Mouse (Mus musculus): ENCODE measurements around the gene Hipk4. TPM values are rescaled to one million over a fixed set of nuclear protein-coding genes. Genes with fewer than 3 reads are reported as not detected.

The Hipk4 gene
- polyA plus RNA-seq, 1 experiment from 2014 or later: 0.23 TPM

- DNase-seq (ENCODE audit: low spot score) (no peak), ATAC-seq (ENCODE audit: low FRiP score, low TSS enrichment) (no peak)
- Histone ChIP-seq H3K27me3 (ENCODE audit: control insufficient read depth, insufficient read depth, low read length) (no peaks in the 10 kb centered on the region), H3K36me3 (ENCODE audit: control insufficient read depth, insufficient read depth, low read length) (peaks cover 12% of the 10 kb centered on the region), H3K4me2 (replicated peaks; ENCODE audit: low read depth) (no peak overlapping the region), H3K4me1 (replicated peaks; ENCODE audit: control insufficient read depth, insufficient read depth) (no peaks in the 10 kb centered on the region), H3K27ac (replicated peaks) (no peak overlapping the region), H3K9ac (ENCODE audit: low read length) (no peak overlapping the region), H3K4me3 (ENCODE audit: low read depth, low read length) (no peak overlapping the region), H3K9me3 (ENCODE audit: control insufficient read depth, low read length) (no peaks in the 10 kb centered on the region)
- WGBS: 81% methylated on average over 10 of the region's 10 CpGs
- TF ChIP-seq CTCF (IDR thresholded peaks at IDR 0.05; ENCODE audit: low read depth): no peak
- TF ChIP-seq EP300 (optimal IDR thresholded peaks at IDR 0.05): no peak
Observed at GRCm38 (mm10) chr7:27531707-27532106, 8.6 kb downstream of the Hipk4 start.

GRCm38 (mm10) chr7:27532480-27533050 lies 9.5 kb downstream of the Hipk4 start:
- no peaks in the 10 kb centered on the region for H3K9me3 ChIP-seq (ENCODE audit: control insufficient read depth, low read length)
- WGBS: 85% methylated on average over 9 of the region's 9 CpGs
- no peak overlapping the region for H3K4me2 ChIP-seq (replicated peaks; ENCODE audit: low read depth)
- DNase-seq (ENCODE audit: low spot score): no peak
- 0 out of 2 replicates have a peak overlapping the region, but pooled peaks have one; percentile 13 for H3K9ac ChIP-seq (ENCODE audit: low read length)
- H3K27me3 ChIP-seq (ENCODE audit: control insufficient read depth, insufficient read depth, low read length): no peaks in the 10 kb centered on the region
- no peak for ATAC-seq (ENCODE audit: low FRiP score, low TSS enrichment)
- no peaks in the 10 kb centered on the region for H3K4me1 ChIP-seq (replicated peaks; ENCODE audit: control insufficient read depth, insufficient read depth)
- no peak for TF ChIP-seq CTCF (IDR thresholded peaks at IDR 0.05; ENCODE audit: low read depth)
- TF ChIP-seq EP300 (optimal IDR thresholded peaks at IDR 0.05): no peak
- no peak overlapping the region for H3K4me3 ChIP-seq (ENCODE audit: low read depth, low read length)
- H3K36me3 ChIP-seq (ENCODE audit: control insufficient read depth, insufficient read depth, low read length): peaks cover 14% of the 10 kb centered on the region
- no peak overlapping the region for H3K27ac ChIP-seq (replicated peaks)

GRCm38 (mm10) chr7:27535386-27535785 lies 12.3 kb downstream of the Hipk4 start:
- no peak for ATAC-seq (ENCODE audit: low FRiP score, low TSS enrichment)
- H3K9ac ChIP-seq (ENCODE audit: low read length): no peak overlapping the region
- no peak overlapping the region for H3K4me2 ChIP-seq (replicated peaks; ENCODE audit: low read depth)
- WGBS: 70% methylated on average over 2 of the region's 2 CpGs
- H3K4me3 ChIP-seq (ENCODE audit: low read depth, low read length): no peak overlapping the region
- no peaks in the 10 kb centered on the region for H3K4me1 ChIP-seq (replicated peaks; ENCODE audit: control insufficient read depth, insufficient read depth)
- no peak overlapping the region for H3K27ac ChIP-seq (replicated peaks)
- peaks cover 21% of the 10 kb centered on the region for H3K36me3 ChIP-seq (ENCODE audit: control insufficient read depth, insufficient read depth, low read length)
- no peaks in the 10 kb centered on the region for H3K9me3 ChIP-seq (ENCODE audit: control insufficient read depth, low read length)
- no peaks in the 10 kb centered on the region for H3K27me3 ChIP-seq (ENCODE audit: control insufficient read depth, insufficient read depth, low read length)
- no peak for DNase-seq (ENCODE audit: low spot score)
- no peak for TF ChIP-seq EP300 (optimal IDR thresholded peaks at IDR 0.05)
- TF ChIP-seq CTCF (IDR thresholded peaks at IDR 0.05; ENCODE audit: low read depth): no peak

- H3K4me2 ChIP-seq (replicated peaks; ENCODE audit: low read depth): no peak overlapping the region
- no peaks in the 10 kb centered on the region for H3K9me3 ChIP-seq (ENCODE audit: control insufficient read depth, low read length)
- TF ChIP-seq CTCF (IDR thresholded peaks at IDR 0.05; ENCODE audit: low read depth) (no peak), EP300 (optimal IDR thresholded peaks at IDR 0.05) (no peak)
- no peaks in the 10 kb centered on the region for H3K27me3 ChIP-seq (ENCODE audit: control insufficient read depth, insufficient read depth, low read length)
- H3K27ac ChIP-seq (replicated peaks): no peak overlapping the region
- no peak for ATAC-seq (ENCODE audit: low FRiP score, low TSS enrichment)
- WGBS: 85% methylated on average over 6 of the region's 6 CpGs
- no peak for DNase-seq (ENCODE audit: low spot score)
- no peak overlapping the region for H3K9ac ChIP-seq (ENCODE audit: low read length)
- H3K4me3 ChIP-seq (ENCODE audit: low read depth, low read length): no peak overlapping the region
- H3K36me3 ChIP-seq (ENCODE audit: control insufficient read depth, insufficient read depth, low read length): peaks cover 21% of the 10 kb centered on the region
- no peaks in the 10 kb centered on the region for H3K4me1 ChIP-seq (replicated peaks; ENCODE audit: control insufficient read depth, insufficient read depth)
Observed at GRCm38 (mm10) chr7:27536618-27537017, 13.6 kb downstream of the Hipk4 start.

- Histone ChIP-seq H3K4me2 (replicated peaks; ENCODE audit: low read depth) (no peak overlapping the region), H3K36me3 (ENCODE audit: control insufficient read depth, insufficient read depth, low read length) (peaks cover 13% of the 10 kb centered on the region), H3K9me3 (ENCODE audit: control insufficient read depth, low read length) (no peaks in the 10 kb centered on the region), H3K9ac (ENCODE audit: low read length) (no peak overlapping the region), H3K27me3 (ENCODE audit: control insufficient read depth, insufficient read depth, low read length) (no peaks in the 10 kb centered on the region), H3K4me3 (ENCODE audit: low read depth, low read length) (no peak overlapping the region), H3K27ac (replicated peaks) (no peak overlapping the region), H3K4me1 (replicated peaks; ENCODE audit: control insufficient read depth, insufficient read depth) (no peaks in the 10 kb centered on the region; the same call in 1 of the 2 replicates)
- DNase-seq (ENCODE audit: low spot score) (no peak), ATAC-seq (ENCODE audit: low FRiP score, low TSS enrichment) (no peak)
- TF ChIP-seq EP300 (optimal IDR thresholded peaks at IDR 0.05): no peak
- no peak for TF ChIP-seq CTCF (IDR thresholded peaks at IDR 0.05; ENCODE audit: low read depth)
- 89% methylated on average over 8 of the region's 8 CpGs for WGBS
Observed at GRCm38 (mm10) chr7:27537998-27538397, 14.9 kb downstream of the Hipk4 start.

GRCm38 (mm10) chr7:27538797-27539196 lies 15.7 kb downstream of the Hipk4 start:
- peaks cover 9% of the 10 kb centered on the region; the same call in 1 of the 2 replicates for H3K36me3 ChIP-seq (ENCODE audit: control insufficient read depth, insufficient read depth, low read length)
- no peaks in the 10 kb centered on the region for H3K9me3 ChIP-seq (ENCODE audit: control insufficient read depth, low read length)
- DNase-seq (ENCODE audit: low spot score): no peak
- no peak overlapping the region for H3K4me2 ChIP-seq (replicated peaks; ENCODE audit: low read depth)
- H3K27ac ChIP-seq (replicated peaks): no peak overlapping the region
- no peak overlapping the region for H3K4me3 ChIP-seq (ENCODE audit: low read depth, low read length)
- WGBS: 94% methylated on average over 2 of the region's 2 CpGs
- TF ChIP-seq EP300 (optimal IDR thresholded peaks at IDR 0.05) (no peak), CTCF (IDR thresholded peaks at IDR 0.05; ENCODE audit: low read depth) (no peak)
- no peaks in the 10 kb centered on the region for H3K27me3 ChIP-seq (ENCODE audit: control insufficient read depth, insufficient read depth, low read length)
- no peak overlapping the region for H3K9ac ChIP-seq (ENCODE audit: low read length)
- ATAC-seq (ENCODE audit: low FRiP score, low TSS enrichment): no peak
- no peaks in the 10 kb centered on the region; the same call in 1 of the 2 replicates for H3K4me1 ChIP-seq (replicated peaks; ENCODE audit: control insufficient read depth, insufficient read depth)
